Mouse (Mus musculus): Measurements from ENCODE around the gene Slc44a1. TPM values are rescaled to one million over a fixed set of nuclear protein-coding genes. Genes with fewer than 3 reads are reported as not detected.

The Slc44a1 gene
- polyA plus RNA-seq, 1 experiment from 2014 or later = 16.2 TPM

DNA sequence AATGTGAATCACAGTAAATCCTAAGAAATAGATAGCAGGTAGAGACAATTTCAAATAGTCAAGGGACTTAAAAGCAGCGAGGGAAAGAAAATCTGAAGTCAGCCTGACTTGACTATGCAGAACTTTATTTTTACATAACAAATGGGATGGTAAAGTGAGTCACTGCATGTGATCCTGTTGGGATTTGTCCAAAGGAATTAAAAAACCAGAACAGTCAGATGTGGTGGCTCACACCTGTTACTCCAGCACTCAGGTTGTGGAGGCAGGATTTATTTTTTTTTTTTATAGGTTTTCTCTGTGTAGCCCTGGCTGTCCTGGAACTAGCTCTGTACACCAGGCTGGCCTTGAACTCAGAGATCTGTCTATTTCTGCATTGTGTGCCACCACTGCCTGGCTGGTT, 25.7 kb downstream of the Slc44a1 start:
- ATAC-seq (replicated peaks; ENCODE audit: low FRiP score) (no peak), DNase-seq (ENCODE audit: low spot score) (no peak)
- no peak overlapping the region for H3K9ac ChIP-seq (ENCODE audit: low read length)
- no peaks in the 10 kb centered on the region for H3K27me3 ChIP-seq (ENCODE audit: control insufficient read depth, insufficient read depth, low read length)
- H3K4me3 ChIP-seq (ENCODE audit: low read depth, low read length) = no peak overlapping the region
- no peak overlapping the region for H3K4me2 ChIP-seq (ENCODE audit: low read depth, low read length, severe bottlenecking)
- no peak overlapping the region for H3K27ac ChIP-seq (ENCODE audit: low read depth, low read length)
- no peaks in the 10 kb centered on the region for H3K36me3 ChIP-seq (ENCODE audit: control insufficient read depth, insufficient read depth, low read length)
- no peaks in the 10 kb centered on the region for H3K4me1 ChIP-seq (replicated peaks; ENCODE audit: control insufficient read depth, insufficient read depth, low read length)
- 83% methylated on average over 1 of the region's 1 CpGs for WGBS
- no peaks in the 10 kb centered on the region for H3K9me3 ChIP-seq (ENCODE audit: control insufficient read depth, low read length)

DNA sequence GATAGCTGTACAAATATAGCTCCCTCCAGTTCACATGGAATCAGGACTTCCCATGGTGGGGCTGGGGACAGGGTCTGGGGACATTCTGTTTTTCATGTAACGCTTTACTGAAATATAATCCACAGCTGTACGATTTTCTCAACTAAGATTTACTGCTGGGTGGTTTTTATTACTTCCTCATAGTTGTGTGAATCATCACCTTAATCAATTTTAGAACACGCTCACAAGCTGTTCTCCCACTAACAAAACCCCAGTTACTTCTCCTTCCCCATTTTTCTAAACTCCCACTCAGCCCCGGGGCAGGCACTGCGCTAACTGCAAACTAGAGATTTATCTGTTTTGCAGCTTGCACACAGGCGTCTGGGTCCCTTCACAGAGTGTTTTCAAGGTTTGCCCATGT, 28.8 kb downstream of the Slc44a1 start:
- Histone ChIP-seq H3K9me3 (ENCODE audit: control insufficient read depth, low read length) (no peaks in the 10 kb centered on the region), H3K36me3 (ENCODE audit: control insufficient read depth, insufficient read depth, low read length) (no peaks in the 10 kb centered on the region), H3K27ac (ENCODE audit: low read depth, low read length) (no peak overlapping the region), H3K4me2 (ENCODE audit: low read depth, low read length, severe bottlenecking) (no peak overlapping the region), H3K9ac (ENCODE audit: low read length) (no peak overlapping the region), H3K27me3 (ENCODE audit: control insufficient read depth, insufficient read depth, low read length) (no peaks in the 10 kb centered on the region), H3K4me3 (ENCODE audit: low read depth, low read length) (no peak overlapping the region), H3K4me1 (replicated peaks; ENCODE audit: control insufficient read depth, insufficient read depth, low read length) (no peaks in the 10 kb centered on the region)
- WGBS = 87% methylated on average over 6 of the region's 6 CpGs
- no peak for ATAC-seq (replicated peaks; ENCODE audit: low FRiP score)
- no peak for DNase-seq (ENCODE audit: low spot score)

DNA sequence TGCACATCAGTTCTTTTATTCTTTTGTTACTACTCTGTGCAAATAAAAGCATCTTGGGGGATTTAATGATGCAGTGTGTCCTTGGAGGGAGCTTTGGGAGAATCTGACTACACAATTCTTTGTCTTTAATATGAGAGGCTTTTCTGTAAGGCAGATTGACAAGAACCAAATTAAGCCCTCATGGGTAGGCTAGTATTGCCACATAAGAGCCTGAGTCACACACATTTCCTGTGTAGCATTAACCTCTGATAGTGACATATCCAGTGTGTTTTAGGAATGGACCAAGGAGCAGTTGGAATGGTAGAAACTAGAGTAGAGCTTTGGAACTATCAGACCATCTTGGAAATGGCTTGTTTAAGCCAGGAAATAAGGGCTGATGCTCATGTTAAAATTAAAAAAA, 33.9 kb downstream of the Slc44a1 start:
- Histone ChIP-seq H3K4me3 (ENCODE audit: low read depth, low read length) (no peak overlapping the region), H3K4me1 (replicated peaks; ENCODE audit: control insufficient read depth, insufficient read depth, low read length) (no peaks in the 10 kb centered on the region), H3K27me3 (ENCODE audit: control insufficient read depth, insufficient read depth, low read length) (no peaks in the 10 kb centered on the region), H3K36me3 (ENCODE audit: control insufficient read depth, insufficient read depth, low read length) (no peaks in the 10 kb centered on the region), H3K27ac (ENCODE audit: low read depth, low read length) (no peak overlapping the region), H3K4me2 (ENCODE audit: low read depth, low read length, severe bottlenecking) (no peak overlapping the region), H3K9me3 (ENCODE audit: control insufficient read depth, low read length) (no peaks in the 10 kb centered on the region), H3K9ac (ENCODE audit: low read length) (no peak overlapping the region)
- DNase-seq (ENCODE audit: low spot score) = no peak
- ATAC-seq (replicated peaks; ENCODE audit: low FRiP score) = no peak

- H3K27me3 ChIP-seq (ENCODE audit: control insufficient read depth, insufficient read depth, low read length) = no peaks in the 10 kb centered on the region
- ATAC-seq (replicated peaks; ENCODE audit: low FRiP score) (no peak), DNase-seq (ENCODE audit: low spot score) (no peak)
- H3K4me2 ChIP-seq (ENCODE audit: low read depth, low read length, severe bottlenecking) = no peak overlapping the region
- H3K9ac ChIP-seq (ENCODE audit: low read length) = no peak overlapping the region
- H3K9me3 ChIP-seq (ENCODE audit: control insufficient read depth, low read length) = no peaks in the 10 kb centered on the region
- H3K27ac ChIP-seq (ENCODE audit: low read depth, low read length) = no peak overlapping the region
- no peaks in the 10 kb centered on the region for H3K4me1 ChIP-seq (replicated peaks; ENCODE audit: control insufficient read depth, insufficient read depth, low read length)
- H3K36me3 ChIP-seq (ENCODE audit: control insufficient read depth, insufficient read depth, low read length) = no peaks in the 10 kb centered on the region
- H3K4me3 ChIP-seq (ENCODE audit: low read depth, low read length) = no peak overlapping the region
- WGBS = 84% methylated on average over 20 of the region's 20 CpGs
These were observed 35.2 kb downstream of the Slc44a1 start for GRCm38 (mm10) chr4:53475230-53475952.

GRCm38 (mm10) chr4:53478644-53479043, 38.4 kb downstream of the Slc44a1 start:
- H3K4me2 ChIP-seq (ENCODE audit: low read depth, low read length, severe bottlenecking) = no peak overlapping the region
- H3K9me3 ChIP-seq (ENCODE audit: control insufficient read depth, low read length) = no peaks in the 10 kb centered on the region
- DNase-seq (ENCODE audit: low spot score) = no peak

GRCm38 (mm10) chr4:53487216-53488188, 47.3 kb downstream of the Slc44a1 start:
- DNase-seq (ENCODE audit: low spot score) = no peak
- Histone ChIP-seq H3K4me2 (ENCODE audit: low read depth, low read length, severe bottlenecking) (no peak overlapping the region), H3K4me1 (replicated peaks; ENCODE audit: control insufficient read depth, insufficient read depth, low read length) (peaks cover 4% of the 10 kb centered on the region; the same call in 1 of the 2 replicates), H3K27ac (ENCODE audit: low read depth, low read length) (no peak overlapping the region), H3K36me3 (ENCODE audit: control insufficient read depth, insufficient read depth, low read length) (no peaks in the 10 kb centered on the region), H3K9ac (ENCODE audit: low read length) (no peak overlapping the region), H3K4me3 (ENCODE audit: low read depth, low read length) (no peak overlapping the region), H3K9me3 (ENCODE audit: control insufficient read depth, low read length) (no peaks in the 10 kb centered on the region), H3K27me3 (ENCODE audit: control insufficient read depth, insufficient read depth, low read length) (no peaks in the 10 kb centered on the region)
- 78% methylated on average over 12 of the region's 12 CpGs for WGBS
- no peak for ATAC-seq (replicated peaks; ENCODE audit: low FRiP score)

More at GRCm38 (mm10) chr4:53478644-53479043, 38.4 kb downstream of the Slc44a1 start:
- ATAC-seq (replicated peaks; ENCODE audit: low FRiP score) = no peak
- WGBS = 90% methylated on average over 4 of the region's 4 CpGs
- Histone ChIP-seq H3K4me3 (ENCODE audit: low read depth, low read length) (no peak overlapping the region), H3K4me1 (replicated peaks; ENCODE audit: control insufficient read depth, insufficient read depth, low read length) (no peaks in the 10 kb centered on the region), H3K36me3 (ENCODE audit: control insufficient read depth, insufficient read depth, low read length) (no peaks in the 10 kb centered on the region), H3K27ac (ENCODE audit: low read depth, low read length) (no peak overlapping the region), H3K27me3 (ENCODE audit: control insufficient read depth, insufficient read depth, low read length) (no peaks in the 10 kb centered on the region), H3K9ac (ENCODE audit: low read length) (no peak overlapping the region)

GRCm38 (mm10) chr4:53488803-53489202, 48.6 kb downstream of the Slc44a1 start:
- Histone ChIP-seq H3K27me3 (ENCODE audit: control insufficient read depth, insufficient read depth, low read length) (no peaks in the 10 kb centered on the region), H3K4me3 (ENCODE audit: low read depth, low read length) (no peak overlapping the region), H3K36me3 (ENCODE audit: control insufficient read depth, insufficient read depth, low read length) (no peaks in the 10 kb centered on the region), H3K4me2 (ENCODE audit: low read depth, low read length, severe bottlenecking) (no peak overlapping the region), H3K27ac (ENCODE audit: low read depth, low read length) (no peak overlapping the region), H3K4me1 (replicated peaks; ENCODE audit: control insufficient read depth, insufficient read depth, low read length) (peaks cover 4% of the 10 kb centered on the region; the same call in 1 of the 2 replicates), H3K9me3 (ENCODE audit: control insufficient read depth, low read length) (no peaks in the 10 kb centered on the region), H3K9ac (ENCODE audit: low read length) (no peak overlapping the region)
- ATAC-seq (replicated peaks; ENCODE audit: low FRiP score) (no peak), DNase-seq (ENCODE audit: low spot score) (no peak)
- WGBS = 87% methylated on average over 5 of the region's 5 CpGs

DNA sequence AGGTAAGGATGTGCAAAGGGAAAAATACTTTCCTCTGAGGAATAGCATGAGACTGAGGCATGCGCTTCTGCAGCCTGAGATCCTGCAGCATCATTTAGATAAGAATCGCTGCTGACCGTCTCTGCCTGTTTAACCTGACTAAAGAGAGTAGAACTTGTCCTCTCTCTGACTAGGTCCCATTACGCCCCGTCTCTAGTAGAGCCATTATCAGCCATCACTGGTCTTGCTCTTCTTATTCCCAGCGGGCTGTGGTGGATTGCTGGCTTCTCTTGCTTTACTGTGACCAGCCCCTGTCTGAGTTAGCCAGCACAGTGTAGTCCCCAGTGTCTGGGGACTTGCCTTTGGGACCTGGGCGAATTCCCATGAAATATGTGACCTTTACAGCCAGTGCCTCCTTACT, 50.2 kb downstream of the Slc44a1 start:
- Histone ChIP-seq H3K27ac (ENCODE audit: low read depth, low read length) (no peak overlapping the region), H3K36me3 (ENCODE audit: control insufficient read depth, insufficient read depth, low read length) (no peaks in the 10 kb centered on the region), H3K4me1 (replicated peaks; ENCODE audit: control insufficient read depth, insufficient read depth, low read length) (peaks cover 4% of the 10 kb centered on the region; the same call in 1 of the 2 replicates), H3K9me3 (ENCODE audit: control insufficient read depth, low read length) (no peaks in the 10 kb centered on the region), H3K4me3 (ENCODE audit: low read depth, low read length) (no peak overlapping the region), H3K4me2 (ENCODE audit: low read depth, low read length, severe bottlenecking) (no peak overlapping the region), H3K9ac (ENCODE audit: low read length) (no peak overlapping the region), H3K27me3 (ENCODE audit: control insufficient read depth, insufficient read depth, low read length) (no peaks in the 10 kb centered on the region)
- 92% methylated on average over 7 of the region's 7 CpGs for WGBS
- DNase-seq (ENCODE audit: low spot score) = no peak
- ATAC-seq (replicated peaks; ENCODE audit: low FRiP score) = no peak

Measured in forebrain, embryonic 11.5 days (tissue).